Mouse (Mus musculus): Measurements from ENCODE around the gene Itgb8.

- no peak for TF ChIP-seq CTCF (IDR thresholded peaks at IDR 0.05; ENCODE audit: low read depth)
- no peak for TF ChIP-seq EP300 (IDR thresholded peaks at IDR 0.05; ENCODE audit: low read depth)
Measured at GRCm38 (mm10) chr12:119231831-119232230, 6.8 kb downstream of the Itgb8 start.

Data from liver, embryonic 14.5 days (tissue).